Comparison of ENCODE assay signal across 8 mouse cellular contexts in the genomic region with DNA sequence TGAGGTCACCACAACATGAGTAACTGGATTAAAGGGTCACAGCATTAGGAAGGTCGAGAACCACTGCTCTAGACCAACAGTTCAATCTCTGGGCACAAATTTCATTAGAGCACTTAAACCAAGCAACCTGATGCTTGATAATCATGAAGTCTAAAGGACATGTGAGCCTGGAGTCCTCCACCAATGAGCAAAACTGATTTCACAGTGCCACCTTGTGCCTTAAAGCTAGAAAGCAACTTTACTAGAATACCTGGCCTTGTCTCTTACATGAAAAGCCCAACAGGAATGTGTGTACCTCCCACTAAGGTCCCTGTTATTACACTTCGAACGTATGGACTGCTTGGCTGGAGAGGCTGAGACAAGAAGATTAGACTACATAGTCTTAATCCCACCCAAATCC. TPM values are rescaled to one million over a fixed set of nuclear protein-coding genes. Genes with fewer than 3 reads are reported as not detected.
DNase-seq lines count a peak whose midpoint lies in the region; ATAC-seq and TF ChIP-seq lines count a peak whose summit lies in the region.

No protein-coding gene starts in this region.

- no peak for TF ChIP-seq POLR2A in thymus, adult 2 months (IDR thresholded peaks at IDR 0.05; ENCODE audit: control insufficient read depth, extremely low read depth, insufficient read depth, low read length, poor library complexity)

- DNase-seq in thymus, adult 2 months = peak; percentile 31
- DNase-seq in thymus, postnatal 4 days = no peak
- peak; percentile 38 for DNase-seq in forelimb bud, embryonic 11.5 days (ENCODE audit: low read depth, low spot score)
- no peak for DNase-seq in stomach, postnatal 0 days (ENCODE audit: low spot score)
- no peak for DNase-seq in B cell, adult 2 months
- DNase-seq in spleen, postnatal 14 days (ENCODE audit: low spot score in 2 of 2) = no peak

- H3K27me3 ChIP-seq in heart, embryonic 16.5 days (ENCODE audit: control insufficient read depth, insufficient read depth, low read length) = no peaks in the 10 kb centered on the region
- H3K27me3 ChIP-seq in heart, embryonic 11.5 days (ENCODE audit: control insufficient read depth, insufficient read depth, low read length) = no peaks in the 10 kb centered on the region
- H3K27me3 ChIP-seq in thymus, adult 2 months (ENCODE audit: control insufficient read depth, insufficient read depth, low read length) = no peaks in the 10 kb centered on the region
- H3K27me3 ChIP-seq in stomach, postnatal 0 days (ENCODE audit: control insufficient read depth, insufficient read depth, low read length) = no peaks in the 10 kb centered on the region

- TF ChIP-seq EP300 in stomach, postnatal 0 days (optimal IDR thresholded peaks at IDR 0.05) = no peak

- TF ChIP-seq CTCF in thymus, adult 2 months (IDR thresholded peaks at IDR 0.05; ENCODE audit: borderline replicate concordance, control insufficient read depth, extremely low read depth, insufficient read depth, low read length, poor library complexity) = no peak
- TF ChIP-seq CTCF in stomach, postnatal 0 days (IDR thresholded peaks at IDR 0.05; ENCODE audit: low read depth) = peak; percentile 77

- H3K27ac ChIP-seq in heart, embryonic 16.5 days (ENCODE audit: low read length) = no peak overlapping the region
- no peak overlapping the region for H3K27ac ChIP-seq in heart, embryonic 11.5 days (ENCODE audit: low read depth, low read length)
- H3K27ac ChIP-seq in thymus, adult 2 months (ENCODE audit: control insufficient read depth, insufficient read depth, low read length) = no peak overlapping the region
- no peak overlapping the region for H3K27ac ChIP-seq in stomach, postnatal 0 days (replicated peaks)

- H3K4me3 ChIP-seq in heart, embryonic 16.5 days (ENCODE audit: low read length) = no peak overlapping the region
- H3K4me3 ChIP-seq in heart, embryonic 11.5 days (ENCODE audit: low read depth, low read length) = no peak overlapping the region
- no peak overlapping the region for H3K4me3 ChIP-seq in thymus, adult 2 months (ENCODE audit: control insufficient read depth, insufficient read depth, low read length)
- no peak overlapping the region for H3K4me3 ChIP-seq in stomach, postnatal 0 days (ENCODE audit: low read depth, low read length)

- 52% methylated on average over 3 of the region's 3 CpGs for WGBS in heart, embryonic 16.5 days
- 62% methylated on average over 3 of the region's 3 CpGs for WGBS in heart, embryonic 11.5 days (ENCODE audit: insufficient replicate concordance)
- WGBS in thymus, adult 2 months = 90% methylated on average over 3 of the region's 3 CpGs
- 38% methylated on average over 3 of the region's 3 CpGs for WGBS in stomach, postnatal 0 days

- H3K36me3 ChIP-seq in heart, embryonic 16.5 days (ENCODE audit: control insufficient read depth, insufficient read depth) = peaks cover 6% of the 10 kb centered on the region; the same call in 1 of the 2 replicates
- H3K36me3 ChIP-seq in heart, embryonic 11.5 days (ENCODE audit: control insufficient read depth, insufficient read depth, low read length) = 0 out of 2 replicates have a peak, but pooled peaks cover 2% of the 10 kb centered on the region
- H3K36me3 ChIP-seq in thymus, adult 2 months (ENCODE audit: control insufficient read depth, insufficient read depth, low read length) = peaks cover 4% of the 10 kb centered on the region; the same call in 1 of the 2 replicates
- peaks cover 3% of the 10 kb centered on the region; the same call in 1 of the 2 replicates for H3K36me3 ChIP-seq in stomach, postnatal 0 days (ENCODE audit: control insufficient read depth, insufficient read depth, low read length)

- H3K4me1 ChIP-seq in heart, embryonic 16.5 days (ENCODE audit: control insufficient read depth, insufficient read depth, low read length) = 0 out of 2 replicates have a peak, but pooled peaks cover 4% of the 10 kb centered on the region
- H3K4me1 ChIP-seq in heart, embryonic 11.5 days (ENCODE audit: control insufficient read depth, insufficient read depth, low read length) = peaks cover 5% of the 10 kb centered on the region
- H3K4me1 ChIP-seq in thymus, adult 2 months (replicated peaks; ENCODE audit: control insufficient read depth, insufficient read depth, low read length) = no peaks in the 10 kb centered on the region
- H3K4me1 ChIP-seq in stomach, postnatal 0 days (replicated peaks; ENCODE audit: control insufficient read depth, insufficient read depth) = no peaks in the 10 kb centered on the region

- no peak overlapping the region for H3K9ac ChIP-seq in heart, embryonic 16.5 days (ENCODE audit: low read length)
- no peak overlapping the region for H3K9ac ChIP-seq in heart, embryonic 11.5 days (ENCODE audit: low read depth, low read length)
- no peak overlapping the region for H3K9ac ChIP-seq in stomach, postnatal 0 days (ENCODE audit: low read length)

- no peaks in the 10 kb centered on the region for H3K9me3 ChIP-seq in heart, embryonic 16.5 days (replicated peaks; ENCODE audit: control insufficient read depth, low read length)
- H3K9me3 ChIP-seq in heart, embryonic 11.5 days (replicated peaks; ENCODE audit: control insufficient read depth, low read length) = no peaks in the 10 kb centered on the region
- H3K9me3 ChIP-seq in stomach, postnatal 0 days (ENCODE audit: control insufficient read depth, low read length) = no peaks in the 10 kb centered on the region

- no peak overlapping the region for H3K4me2 ChIP-seq in heart, embryonic 16.5 days (ENCODE audit: low read depth, low read length)
- no peak overlapping the region for H3K4me2 ChIP-seq in heart, embryonic 11.5 days
- no peak overlapping the region for H3K4me2 ChIP-seq in stomach, postnatal 0 days (replicated peaks; ENCODE audit: low read depth)

- peak; percentile 18; the same call in 1 of the 2 replicates for ATAC-seq in heart, embryonic 16.5 days (replicated peaks; ENCODE audit: extremely low read depth, insufficient read depth, low FRiP score)
- ATAC-seq in heart, embryonic 11.5 days (replicated peaks; ENCODE audit: insufficient number of reproducible peaks, low FRiP score, low TSS enrichment) = no peak
- peak; percentile 35; the same call in 1 of the 2 replicates for ATAC-seq in stomach, postnatal 0 days (ENCODE audit: low FRiP score, low TSS enrichment)

RNA-seq across cellular contexts. Expression of gene Dcaf5, which starts 47.0 kb away (rescaled TPM):
- 9.6 and 12.4 TPM in 2 replicates for polyA plus RNA-seq in heart, embryonic 16.5 days (2015; fragmentation: Nextera tagmentation; extraction: Ambion mirVana)
- 8.1 and 9.0 TPM in 2 replicates for polyA plus RNA-seq in heart, embryonic 11.5 days (2014; fragmentation: Nextera tagmentation; extraction: Ambion mirVana)
- polyA plus RNA-seq in thymus, adult 2 months (2012; rRNA removed) = 31.9 and 34.8 TPM in 2 replicates
- 5.4 and 7.2 TPM in 2 replicates for polyA plus RNA-seq in stomach, postnatal 0 days (2015; fragmentation: Nextera tagmentation; extraction: Ambion mirVana)

Comparison
In these comparisons a context has a peak if more than half of its experiments do, and no peak if none do; other contexts are left out.
1. DNase-seq: peak in thymus, adult 2 months (single experiment) and forelimb bud, embryonic 11.5 days (single experiment); none in thymus, postnatal 4 days (single experiment), stomach, postnatal 0 days (single experiment), B cell, adult 2 months (0 of 2) and spleen, postnatal 14 days (0 of 2).